Mouse (Mus musculus) brain, embryonic 14.5 days (tissue): ENCODE data around the gene Hipk4.

Experiments
- CTCF ChIP-seq: fragments of 200-500 bp; IDR thresholded peaks from 2 replicates; pipeline ENCODE4 v1.5.1; 2012; ENCODE audit warnings: inconsistent platforms, mild to moderate bottlenecking, moderate library complexity, borderline replicate concordance; ENCODE audit not compliant: insufficient read depth, insufficient read length; ENCODE audit errors: extremely low read depth
- POLR2A ChIP-seq: fragments of 200-500 bp; IDR thresholded peaks from 2 replicates; pipeline ENCODE4 v1.6.1; 2012; ENCODE audit warnings: mild to moderate bottlenecking, inconsistent platforms, borderline replicate concordance; ENCODE audit not compliant: poor library complexity, insufficient read depth, insufficient read length, severe bottlenecking; ENCODE audit errors: extremely low read depth

DNA sequence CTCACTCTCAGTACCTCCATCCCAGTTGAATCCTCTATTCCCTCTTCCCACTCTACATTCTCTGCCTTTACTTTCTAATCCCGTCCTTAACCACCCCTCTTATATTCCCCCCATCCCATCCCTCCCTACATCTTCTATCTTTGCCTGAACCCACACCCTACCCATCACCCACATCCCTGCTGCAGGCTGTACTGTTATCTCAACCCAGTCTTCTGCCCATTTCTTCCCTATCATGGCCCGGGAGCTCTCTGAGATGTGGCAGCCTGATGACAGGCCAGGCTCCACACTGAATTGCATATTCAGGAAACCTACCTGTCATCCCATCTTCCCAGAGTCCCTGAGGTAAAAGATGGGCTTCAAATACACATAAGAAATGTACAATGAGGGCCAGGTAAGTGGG lies 15.7 kb downstream of the Hipk4 start:
- TF ChIP-seq CTCF (no peak), POLR2A (no peak)
